Mouse (Mus musculus) kidney, adult 2 months (tissue): ENCODE data around the gene Spryd3.

Source experiments
- CTCF ChIP-seq: fragments of 200-500 bp; conservative IDR thresholded peaks from 2 replicates; pipeline ENCODE4 v1.5.1; 2011; ENCODE audit warnings: low read depth, mild to moderate bottlenecking, control low read depth, low read length, moderate library complexity, mixed read lengths; ENCODE audit not compliant: insufficient read depth, insufficient read length
- POLR2A ChIP-seq: fragments of 200-500 bp; IDR thresholded peaks from one replicate; pipeline ENCODE4 v1.6.1; 2011; ENCODE audit warnings: low read depth, low read length, control low read depth

GRCm38 (mm10) chr15:102092222-102092621 lies 43.8 kb downstream of the Spryd3 start:
- no peak for TF ChIP-seq CTCF
- no peak for TF ChIP-seq POLR2A
